Mouse (Mus musculus): ENCODE measurements at regions not wholly inside any gene's neighbourhood (a gene's known extent, or its start where the extent isn't known, plus 50 kb on each side); places are given as distances from the start of the nearest gene placed in this dataset.
"Not testable (repeated sequence)": the region's sequence is repeated elsewhere in the genome, so short reads cannot be mapped to it uniquely, and the experiment has no call there.

- Histone ChIP-seq H3K4me3 (ENCODE audit: low read length) (no peak overlapping the region), H3K9ac (replicated peaks; ENCODE audit: low read length) (no peak overlapping the region), H3K27ac (ENCODE audit: low read length) (no peak overlapping the region), H3K4me1 (ENCODE audit: insufficient read depth, low read length) (no peaks in the 10 kb centered on the region), H3K36me3 (ENCODE audit: insufficient read depth, low read length) (no peaks in the 10 kb centered on the region), H3K9me3 (ENCODE audit: low read length) (no peaks in the 10 kb centered on the region), H3K4me2 (replicated peaks; ENCODE audit: low read depth, low read length) (no peak overlapping the region), H3K27me3 (ENCODE audit: insufficient read depth, low read length) (no peaks in the 10 kb centered on the region)
- no peak for ATAC-seq (ENCODE audit: low FRiP score, low TSS enrichment)
- WGBS, result 89% methylated on average over 1 of the region's 1 CpGs
These were observed 237.7 kb downstream of the Htr7 start for GRCm38 (mm10) chr19:35819626-35820025.

- H3K4me1 ChIP-seq (ENCODE audit: insufficient read depth, low read length), result no peaks in the 10 kb centered on the region
- no peak for ATAC-seq (ENCODE audit: low FRiP score, low TSS enrichment)
- H3K9ac ChIP-seq (replicated peaks; ENCODE audit: low read length), result no peak overlapping the region
- H3K9me3 ChIP-seq (ENCODE audit: low read length), result no peaks in the 10 kb centered on the region
- H3K4me3 ChIP-seq (ENCODE audit: low read length), result no peak overlapping the region
- H3K36me3 ChIP-seq (ENCODE audit: insufficient read depth, low read length), result no peaks in the 10 kb centered on the region
- H3K4me2 ChIP-seq (replicated peaks; ENCODE audit: low read depth, low read length), result no peak overlapping the region
- no peaks in the 10 kb centered on the region for H3K27me3 ChIP-seq (ENCODE audit: insufficient read depth, low read length)
- H3K27ac ChIP-seq (ENCODE audit: low read length), result no peak overlapping the region
- 92% methylated on average over 3 of the region's 3 CpGs for WGBS
These were observed 262.6 kb downstream of the Htr7 start for GRCm38 (mm10) chr19:35794661-35795060.

- no peaks in the 10 kb centered on the region for H3K27me3 ChIP-seq (ENCODE audit: insufficient read depth, low read length)
- H3K4me3 ChIP-seq (ENCODE audit: low read length), result no peak overlapping the region
- no peak overlapping the region for H3K27ac ChIP-seq (ENCODE audit: low read length)
- no peaks in the 10 kb centered on the region for H3K9me3 ChIP-seq (ENCODE audit: low read length)
- H3K36me3 ChIP-seq (ENCODE audit: insufficient read depth, low read length), result no peaks in the 10 kb centered on the region
- no peak for ATAC-seq (ENCODE audit: low FRiP score, low TSS enrichment)
- 89% methylated on average over 6 of the region's 6 CpGs for WGBS
- no peak overlapping the region for H3K4me2 ChIP-seq (replicated peaks; ENCODE audit: low read depth, low read length)
- no peak overlapping the region for H3K9ac ChIP-seq (replicated peaks; ENCODE audit: low read length)
- H3K4me1 ChIP-seq (ENCODE audit: insufficient read depth, low read length), result no peaks in the 10 kb centered on the region
These were observed 269.9 kb downstream of the Htr7 start for GRCm38 (mm10) chr19:35787246-35788021.

GRCm38 (mm10) chr19:35761750-35762149 is 295.6 kb downstream of the Htr7 start:
- not testable (repeated sequence) for ATAC-seq (ENCODE audit: low FRiP score, low TSS enrichment); H3K4me2 ChIP-seq (replicated peaks; ENCODE audit: low read depth, low read length); H3K9ac ChIP-seq (replicated peaks; ENCODE audit: low read length); H3K4me3 ChIP-seq (ENCODE audit: low read length); H3K4me1 ChIP-seq (ENCODE audit: insufficient read depth, low read length); H3K36me3 ChIP-seq (ENCODE audit: insufficient read depth, low read length); H3K27me3 ChIP-seq (ENCODE audit: insufficient read depth, low read length); H3K9me3 ChIP-seq (ENCODE audit: low read length); H3K27ac ChIP-seq (ENCODE audit: low read length)
- 83% methylated on average over 11 of the region's 11 CpGs for WGBS

- 67% methylated on average over 3 of the region's 3 CpGs for WGBS
- Histone ChIP-seq H3K27ac (ENCODE audit: low read length) (no peak overlapping the region), H3K27me3 (ENCODE audit: insufficient read depth, low read length) (no peaks in the 10 kb centered on the region), H3K4me2 (replicated peaks; ENCODE audit: low read depth, low read length) (no peak overlapping the region), H3K9me3 (ENCODE audit: low read length) (no peaks in the 10 kb centered on the region), H3K4me1 (ENCODE audit: insufficient read depth, low read length) (no peaks in the 10 kb centered on the region), H3K36me3 (ENCODE audit: insufficient read depth, low read length) (no peaks in the 10 kb centered on the region), H3K9ac (replicated peaks; ENCODE audit: low read length) (no peak overlapping the region), H3K4me3 (ENCODE audit: low read length) (no peak overlapping the region)
- ATAC-seq (ENCODE audit: low FRiP score, low TSS enrichment), result no peak
These were observed 297.6 kb downstream of the Htr7 start for GRCm38 (mm10) chr19:35759701-35760100.

- Histone ChIP-seq H3K4me2 (replicated peaks; ENCODE audit: low read depth, low read length) (no peak overlapping the region), H3K27me3 (ENCODE audit: insufficient read depth, low read length) (no peaks in the 10 kb centered on the region), H3K9ac (replicated peaks; ENCODE audit: low read length) (no peak overlapping the region), H3K27ac (ENCODE audit: low read length) (no peak overlapping the region), H3K9me3 (ENCODE audit: low read length) (no peaks in the 10 kb centered on the region), H3K36me3 (ENCODE audit: insufficient read depth, low read length) (no peaks in the 10 kb centered on the region), H3K4me1 (ENCODE audit: insufficient read depth, low read length) (no peaks in the 10 kb centered on the region), H3K4me3 (ENCODE audit: low read length) (no peak overlapping the region)
- WGBS, result 75% methylated on average over 1 of the region's 1 CpGs
- ATAC-seq (ENCODE audit: low FRiP score, low TSS enrichment), result no peak
These were observed 301.8 kb downstream of the Htr7 start for GRCm38 (mm10) chr19:35755494-35755893.

- Histone ChIP-seq H3K27ac (ENCODE audit: low read length) (no peak overlapping the region), H3K9ac (replicated peaks; ENCODE audit: low read length) (no peak overlapping the region), H3K4me3 (ENCODE audit: low read length) (no peak overlapping the region), H3K4me1 (ENCODE audit: insufficient read depth, low read length) (no peaks in the 10 kb centered on the region), H3K27me3 (ENCODE audit: insufficient read depth, low read length) (no peaks in the 10 kb centered on the region), H3K36me3 (ENCODE audit: insufficient read depth, low read length) (no peaks in the 10 kb centered on the region), H3K4me2 (replicated peaks; ENCODE audit: low read depth, low read length) (no peak overlapping the region), H3K9me3 (ENCODE audit: low read length) (no peaks in the 10 kb centered on the region)
- ATAC-seq (ENCODE audit: low FRiP score, low TSS enrichment), result no peak
- 70% methylated on average over 4 of the region's 4 CpGs for WGBS
These were observed 321.6 kb downstream of the Htr7 start for GRCm38 (mm10) chr19:35735754-35736153.

- 67% methylated on average over 3 of the region's 3 CpGs for WGBS
- H3K4me2 ChIP-seq (replicated peaks; ENCODE audit: low read depth, low read length), result no peak overlapping the region
- no peak overlapping the region for H3K27ac ChIP-seq (ENCODE audit: low read length)
- H3K4me1 ChIP-seq (ENCODE audit: insufficient read depth, low read length), result no peaks in the 10 kb centered on the region
- H3K9me3 ChIP-seq (ENCODE audit: low read length), result no peaks in the 10 kb centered on the region
- ATAC-seq (ENCODE audit: low FRiP score, low TSS enrichment), result no peak
- no peak overlapping the region for H3K4me3 ChIP-seq (ENCODE audit: low read length)
- no peaks in the 10 kb centered on the region for H3K27me3 ChIP-seq (ENCODE audit: insufficient read depth, low read length)
- H3K9ac ChIP-seq (replicated peaks; ENCODE audit: low read length), result no peak overlapping the region
- H3K36me3 ChIP-seq (ENCODE audit: insufficient read depth, low read length), result no peaks in the 10 kb centered on the region
These were observed 328.8 kb downstream of the Htr7 start for GRCm38 (mm10) chr19:35728436-35729060.

Data from kidney, embryonic 16.5 days (tissue).